Mouse (Mus musculus) cerebellum, adult 18-20 months (tissue): Measurements from ENCODE around the gene Tead2.

ENCODE experiments used
- DNase-seq, 2 experiments: peaks; one replicate each; pipeline ENCODE4 v3.0.0; 2021

Tead2 gene

DNA sequence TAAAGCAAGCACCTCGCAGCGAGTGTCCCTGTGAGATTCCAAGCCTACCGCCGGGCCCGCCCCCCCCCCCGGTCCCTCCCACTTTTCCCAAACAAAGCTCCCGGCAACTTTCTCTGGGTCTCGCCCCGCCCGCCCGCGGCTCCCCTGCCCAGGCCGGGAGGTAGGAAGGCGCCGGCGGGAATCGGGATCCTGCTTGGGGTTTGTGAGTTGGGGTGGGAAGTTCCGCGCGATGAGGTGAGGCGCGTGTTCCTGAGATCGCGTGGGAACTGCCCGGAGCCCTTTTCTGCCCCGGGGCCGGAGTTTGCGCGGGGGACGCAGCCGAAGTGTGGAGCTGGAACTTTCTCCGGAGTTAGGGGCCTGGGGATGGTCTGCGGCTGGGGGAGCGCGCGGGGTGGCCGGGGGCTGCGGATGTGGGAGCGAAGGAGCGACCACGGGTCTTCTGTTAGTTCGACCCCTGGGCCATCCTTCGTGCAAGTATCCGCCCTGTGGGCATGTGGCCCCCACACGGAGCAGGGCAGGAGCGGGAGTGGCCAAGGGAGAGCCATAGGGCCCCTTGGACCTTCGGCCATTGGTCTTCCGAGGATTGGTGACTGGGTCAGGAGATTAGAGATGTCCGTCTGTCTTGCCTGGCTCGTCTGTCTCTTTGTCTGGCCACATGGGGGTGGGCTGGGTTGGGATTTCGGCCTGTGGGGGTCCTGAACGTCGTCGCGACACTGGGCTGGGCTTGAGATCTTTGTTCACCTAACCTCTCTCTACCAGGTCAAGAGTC is at the start of gene Tead2:
Gene Tead2, plus strand, starts transcription at position 81 of the 769 bp plus-strand sequence.
- no peak for DNase-seq

DNA sequence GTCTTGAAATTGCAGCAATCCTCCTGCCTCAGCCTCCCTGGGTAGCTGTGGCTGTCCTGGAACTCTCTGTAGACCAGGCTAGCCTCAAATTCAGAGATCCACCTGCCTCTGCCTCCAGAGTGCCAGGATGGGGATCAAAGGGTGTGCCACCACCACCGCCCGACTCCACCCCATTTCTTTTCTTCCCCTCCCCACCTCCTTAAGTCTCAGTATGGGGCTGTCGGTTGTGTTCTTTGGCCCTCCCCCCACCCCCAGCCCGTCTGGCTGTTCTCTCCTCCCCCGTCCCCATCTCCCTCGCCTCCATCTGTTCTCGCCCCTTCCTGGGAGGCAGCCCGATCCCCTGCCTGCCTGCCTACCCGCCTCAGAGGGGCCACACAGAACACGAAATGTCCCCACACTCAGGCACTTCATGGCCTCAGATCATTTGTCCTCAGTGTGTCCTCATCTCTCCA is 48.6 kb upstream of the Tead2 start:
- DNase-seq, result peak; percentile 71 to 72

DNA sequence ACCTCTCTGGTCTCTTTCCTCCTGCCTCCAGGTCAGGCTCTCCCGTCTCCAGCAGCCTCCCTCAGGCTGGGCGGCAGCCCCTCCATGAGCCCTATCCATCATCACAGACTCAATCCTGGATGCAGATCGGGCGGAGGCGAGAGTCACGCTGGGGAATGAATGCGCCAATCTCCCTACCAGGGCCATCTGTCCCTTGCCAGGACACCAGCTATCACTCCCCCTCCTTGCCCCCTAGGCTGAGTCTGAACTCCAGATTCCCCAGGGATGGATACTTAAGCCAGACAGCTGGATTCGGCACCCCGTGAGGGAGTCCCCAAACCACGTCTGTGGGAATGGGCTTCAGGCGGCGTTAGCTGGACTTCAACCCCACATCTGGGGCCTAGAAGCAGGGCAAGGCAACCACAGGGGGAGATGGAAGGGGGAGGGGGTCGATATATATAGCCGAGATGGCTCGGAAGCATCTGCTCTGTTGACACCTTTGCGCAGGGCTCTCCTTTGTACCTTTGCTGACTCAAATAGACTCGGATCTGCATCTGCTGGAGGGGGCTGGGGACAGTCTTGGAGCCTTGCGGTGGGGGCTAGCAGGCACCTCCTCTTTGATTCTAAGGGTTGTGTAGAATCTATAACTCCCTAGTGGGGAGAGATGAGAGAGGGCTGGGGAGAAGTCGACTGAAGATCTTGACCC is 47.6 kb upstream of the Tead2 start:
- peak; percentile 80 to 84 for DNase-seq

GRCm38 (mm10) chr7:45168656-45169055 is 46.9 kb upstream of the Tead2 start:
- DNase-seq, result peak; percentile 66 to 69

- DNase-seq, result peak; percentile 71 to 79
These were observed 46.1 kb upstream of the Tead2 start for GRCm38 (mm10) chr7:45169495-45169894.

DNA sequence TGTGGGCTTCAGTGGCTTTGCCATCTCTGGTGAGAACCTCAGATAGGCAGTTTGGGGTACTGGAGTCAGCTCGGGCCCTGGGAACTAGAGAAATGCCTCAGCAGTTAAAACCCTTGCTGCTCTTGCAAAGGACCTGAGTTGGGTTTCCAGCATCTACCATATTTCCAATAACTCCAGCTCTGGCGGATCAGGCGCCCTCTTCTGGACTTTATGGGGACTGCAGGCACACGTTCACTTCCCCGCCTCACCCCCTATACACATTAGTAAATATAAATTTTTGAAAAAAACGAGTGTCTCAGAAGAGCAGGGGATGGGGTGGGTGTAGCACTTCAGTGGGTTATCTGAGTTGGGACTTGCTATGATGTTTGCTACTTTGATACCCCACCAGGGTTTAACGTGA is 42.6 kb upstream of the Tead2 start:
- peak; percentile 38 to 61 for DNase-seq

GRCm38 (mm10) chr7:45173772-45174171 is 41.8 kb upstream of the Tead2 start:
- DNase-seq, result peak in 1 of 2 experiments; percentile 36

GRCm38 (mm10) chr7:45174567-45175280 is 40.8 kb upstream of the Tead2 start:
- DNase-seq, result peak in 1 of 2 experiments; percentile 23

GRCm38 (mm10) chr7:45175398-45175797 is 40.2 kb upstream of the Tead2 start:
- no peak for DNase-seq

DNA sequence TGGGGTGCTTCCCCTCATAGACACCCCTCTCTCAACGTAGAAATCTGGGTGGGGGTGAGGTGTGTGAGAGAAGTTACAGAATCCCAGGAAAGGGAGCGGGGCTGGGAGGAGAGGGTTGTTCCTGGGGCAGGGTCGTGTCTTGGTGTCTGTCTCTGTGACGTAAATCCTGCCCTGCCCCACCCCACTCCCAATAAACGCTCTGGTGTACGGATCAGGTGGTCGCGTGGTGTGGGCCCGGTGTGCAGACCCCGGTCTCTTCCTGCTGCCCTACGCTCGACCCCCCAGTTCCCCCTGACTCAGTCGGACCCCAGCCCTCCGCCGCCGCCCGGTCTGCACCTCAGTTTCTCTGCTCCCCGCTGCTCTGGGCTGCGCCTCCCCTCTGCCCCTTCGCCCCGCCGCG is 39.6 kb upstream of the Tead2 start:
- peak in 1 of 2 experiments; percentile 12 for DNase-seq

GRCm38 (mm10) chr7:45176356-45176755 is 39.2 kb upstream of the Tead2 start:
- DNase-seq, result peak in 1 of 2 experiments; percentile 28

GRCm38 (mm10) chr7:45178550-45178949 is 37.0 kb upstream of the Tead2 start:
- DNase-seq, result peak in 1 of 2 experiments; percentile 7

GRCm38 (mm10) chr7:45179469-45179868 is 36.1 kb upstream of the Tead2 start, which contains the start of gene Gfy:
TSS of gene Gfy (minus strand) at chr7:45179569.
- no peak for DNase-seq

GRCm38 (mm10) chr7:45180896-45181477 is 34.6 kb upstream of the Tead2 start, which contains the start of gene Pth2:
TSS of gene Pth2 (plus strand) at chr7:45180995.
- DNase-seq, result no peak

DNA sequence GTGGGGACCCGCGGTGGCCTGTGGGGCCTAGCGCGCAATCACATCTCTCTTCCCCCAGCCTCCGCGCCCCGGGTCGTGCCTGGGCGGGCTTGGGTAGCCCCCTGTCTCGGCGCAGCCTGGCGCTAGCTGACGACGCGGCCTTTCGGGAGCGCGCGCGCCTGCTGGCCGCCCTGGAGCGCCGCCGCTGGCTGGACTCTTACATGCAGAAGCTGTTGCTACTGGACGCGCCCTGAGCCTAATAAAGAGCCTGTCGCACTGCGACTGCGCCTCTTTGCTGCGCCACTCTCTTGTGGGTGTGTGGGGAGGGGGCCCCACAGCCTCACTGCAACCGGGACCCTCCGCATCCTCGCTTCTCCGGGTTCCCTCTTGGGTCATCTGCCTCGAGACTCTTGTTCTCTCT is 34.0 kb upstream of the Tead2 start:
- DNase-seq, result no peak

DNA sequence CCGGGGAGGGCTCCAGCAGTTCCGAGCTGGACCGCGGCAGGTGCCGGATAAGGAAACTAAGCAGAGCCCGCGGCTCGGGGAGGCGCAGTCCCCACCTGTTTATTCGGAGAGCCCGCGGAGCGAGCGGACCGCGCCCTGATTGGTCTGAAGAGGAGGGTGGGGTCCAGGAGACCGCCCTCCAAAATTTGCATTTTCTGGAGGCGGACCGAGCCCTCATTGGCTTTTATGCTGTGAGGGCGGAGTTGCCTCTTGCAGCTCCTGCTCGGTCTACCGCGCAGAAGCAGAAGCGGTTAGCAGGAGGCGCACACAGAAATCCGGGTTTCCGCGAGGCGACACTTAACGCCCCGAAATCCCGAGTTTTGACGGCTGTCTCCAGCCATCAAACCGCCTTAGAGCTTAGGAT is 33.4 kb upstream of the Tead2 start:
- peak; percentile 85 to 95 for DNase-seq

- no peak for DNase-seq
These were observed 32.9 kb upstream of the Tead2 start for GRCm38 (mm10) chr7:45182606-45183005.

DNA sequence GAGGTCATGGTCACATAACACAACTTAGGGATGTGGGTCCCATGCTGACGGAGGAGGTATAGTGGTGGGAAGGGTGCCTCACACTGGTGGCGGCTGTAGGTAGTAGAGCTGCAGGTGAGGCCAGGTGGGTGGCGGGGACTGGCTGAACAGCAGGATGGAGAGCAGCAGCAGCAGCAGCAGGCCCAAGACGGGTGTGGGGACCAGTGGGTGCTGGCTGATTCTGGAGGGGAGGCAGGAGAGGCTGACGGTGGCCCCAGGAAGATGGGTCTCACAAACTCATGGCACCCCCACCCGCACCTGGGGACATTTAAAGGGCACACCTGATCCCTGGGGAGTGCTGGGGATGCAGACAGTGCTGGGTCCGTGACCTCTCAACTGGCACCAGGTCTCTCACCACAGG is 31.9 kb upstream of the Tead2 start:
- no peak for DNase-seq

DNA sequence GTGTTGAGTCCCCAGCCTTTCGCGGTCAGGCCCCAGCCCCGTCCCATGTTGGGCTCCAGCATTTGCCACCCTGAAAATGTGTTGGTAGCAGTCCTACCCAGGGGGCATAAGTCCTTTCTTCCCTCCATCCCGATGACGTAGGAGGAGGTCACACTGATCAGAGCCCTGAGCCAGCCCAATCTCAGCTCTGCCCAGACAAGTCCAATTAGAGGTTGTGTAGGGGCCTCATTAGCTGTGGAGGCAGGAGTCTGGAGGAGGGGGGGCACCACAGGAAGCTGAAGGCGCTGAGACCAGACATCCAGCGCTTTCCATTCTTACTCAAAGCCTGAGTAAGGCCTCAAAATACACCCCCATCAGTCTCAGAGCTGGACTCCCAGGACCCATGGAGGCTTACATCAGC is 29.6 kb upstream of the Tead2 start:
- DNase-seq, result no peak

DNA sequence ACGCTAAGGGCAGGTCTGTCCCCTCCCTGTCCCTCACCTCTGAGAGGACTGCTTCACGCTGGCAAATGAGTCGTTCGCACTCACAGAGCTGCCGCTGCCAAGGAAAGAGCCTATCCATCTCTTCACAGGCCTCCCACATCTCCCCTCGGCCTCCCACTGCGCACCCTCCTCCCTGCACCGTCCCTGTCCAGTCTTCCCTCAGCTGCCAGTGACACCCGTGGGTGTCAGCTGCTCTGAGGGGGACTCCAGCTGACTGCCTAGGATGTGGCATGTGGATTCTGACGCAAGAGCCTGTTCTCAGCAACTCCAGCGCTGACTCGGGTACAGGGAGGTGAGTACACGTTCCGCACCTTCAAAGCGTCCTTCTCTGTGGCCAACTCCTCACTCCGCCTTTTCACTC is 26.0 kb upstream of the Tead2 start:
- peak in 1 of 2 experiments; percentile 31 for DNase-seq

DNA sequence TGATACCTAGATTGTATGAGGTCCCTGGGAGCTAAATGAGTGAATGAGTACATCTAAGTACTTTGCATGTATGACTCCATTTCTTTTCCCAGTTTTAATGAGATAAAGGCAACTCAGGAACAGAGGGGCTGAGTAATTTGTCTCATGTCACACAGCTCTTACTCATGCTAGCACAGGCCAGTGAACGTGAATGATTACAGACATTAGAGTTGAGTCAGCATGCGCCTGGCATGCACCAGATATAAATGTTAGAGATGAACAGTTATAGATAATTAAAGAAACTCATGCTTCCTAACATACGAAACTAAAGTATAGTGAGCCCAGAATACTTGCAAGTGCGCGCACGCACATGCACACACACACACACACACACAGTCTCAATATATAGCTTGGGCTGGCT is 25.4 kb upstream of the Tead2 start:
- DNase-seq, result peak in 1 of 2 experiments; percentile 6

GRCm38 (mm10) chr7:45191161-45191560 is 24.4 kb upstream of the Tead2 start:
- DNase-seq, result no peak

DNA sequence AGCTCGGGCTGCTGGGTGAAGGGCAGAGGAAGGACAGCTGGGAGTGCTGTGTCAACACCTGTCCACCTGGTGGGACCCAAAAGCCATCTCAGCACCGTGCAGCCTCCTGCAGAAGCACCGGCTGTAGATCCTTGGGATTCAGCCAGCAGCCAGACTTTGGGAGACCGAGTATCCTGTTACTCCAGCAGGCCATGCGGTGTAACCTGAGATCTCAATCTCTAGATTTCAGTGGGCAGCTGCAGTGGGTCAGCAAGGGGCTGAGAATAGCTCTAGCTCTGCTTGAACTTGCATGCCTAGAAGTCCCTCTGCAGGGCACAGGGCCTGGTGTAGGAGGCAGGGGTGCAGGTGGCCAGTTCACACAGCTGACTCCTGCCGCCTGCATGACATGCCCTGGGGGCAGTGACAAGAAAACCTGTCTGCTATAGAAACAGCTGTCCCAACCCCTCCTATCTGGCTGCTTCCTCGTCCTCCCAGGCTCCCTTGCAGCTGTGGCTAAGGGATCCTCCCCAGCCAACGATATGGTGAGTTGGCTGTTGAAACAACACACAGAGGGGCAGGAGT is 23.7 kb upstream of the Tead2 start:
- peak; percentile 79 to 85 for DNase-seq
